Mouse (Mus musculus): ENCODE results near the gene Fastkd3.
A peak's percentile ranks its signal among the peaks of the same experiment; 100 is the strongest.
"Not testable (repeated sequence)": the region's sequence is repeated elsewhere in the genome, so short reads cannot be mapped to it uniquely, and the experiment has no call there.

The Fastkd3 gene

GRCm38 (mm10) chr13:68581747-68582516 is at the start of gene Fastkd3, which contains the start of gene Mtrr:
TSS of gene Fastkd3 (plus strand) at chr13:68582234.
TSS of gene Mtrr (minus strand) at chr13:68582149.
- peak; percentile 96 for DNase-seq (ENCODE audit: low read depth)

- not testable (repeated sequence) for DNase-seq (ENCODE audit: low read depth)
Measured at GRCm38 (mm10) chr13:68553391-68553790, 28.6 kb upstream of the Fastkd3 start.

DNA sequence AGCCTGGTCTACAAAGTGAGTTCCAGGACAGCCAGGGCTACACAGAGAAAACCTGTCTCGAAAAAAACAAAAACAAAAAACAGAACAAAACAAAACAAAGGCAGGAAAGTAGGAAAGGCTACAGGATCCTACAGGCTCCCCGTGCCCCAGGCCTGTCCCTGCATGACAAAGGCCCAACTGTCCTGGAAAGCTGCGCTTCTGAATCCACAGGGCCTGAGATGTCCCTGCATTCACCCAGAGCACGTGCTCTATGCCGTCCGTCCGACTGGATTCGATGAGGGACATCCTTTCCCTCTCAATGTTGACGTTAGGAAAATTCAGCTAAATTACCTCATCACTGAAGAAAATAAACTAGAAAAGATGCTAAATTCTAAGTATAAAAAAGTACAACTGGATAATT is 13.9 kb upstream of the Fastkd3 start:
- no peak for DNase-seq (ENCODE audit: low read depth)

GRCm38 (mm10) chr13:68568548-68568947 is 13.5 kb upstream of the Fastkd3 start:
- no peak for DNase-seq (ENCODE audit: low read depth)

DNA sequence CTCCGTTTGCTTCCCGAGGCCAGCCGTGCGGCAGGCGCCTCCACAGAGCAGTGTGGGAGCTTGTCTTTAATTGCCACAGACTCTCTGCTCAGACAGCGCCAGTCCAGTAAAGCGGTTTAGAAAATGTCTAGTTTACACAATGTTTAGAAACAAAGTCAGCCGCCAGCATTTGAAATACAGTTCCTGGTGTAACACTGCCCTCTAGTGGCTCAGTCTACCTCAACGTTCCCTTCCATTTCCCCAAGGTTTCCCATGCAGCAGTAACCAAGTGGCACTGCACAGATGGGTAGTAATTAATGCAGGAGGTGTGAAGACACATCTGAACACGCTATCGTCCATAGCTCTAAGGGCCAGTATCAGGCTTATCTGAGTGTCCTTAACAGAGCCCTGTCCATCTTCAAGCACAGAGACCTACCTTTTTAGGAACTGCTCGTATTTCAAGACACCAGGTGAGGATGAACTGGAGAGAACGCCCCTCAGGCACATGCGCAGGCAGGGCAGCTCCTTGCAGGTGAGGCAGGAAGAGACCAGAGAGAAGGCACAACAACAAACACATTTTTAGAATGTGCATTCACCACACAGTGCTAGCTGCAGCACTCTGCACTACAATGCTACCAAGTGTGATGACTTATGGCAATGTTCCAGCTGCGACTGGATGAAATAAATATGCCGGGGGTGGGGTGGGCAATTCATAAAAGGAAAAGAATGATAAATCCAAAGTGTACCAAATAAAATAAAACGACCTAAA is 12.3 kb upstream of the Fastkd3 start:
- peak; percentile 59 for DNase-seq (ENCODE audit: low read depth)

DNA sequence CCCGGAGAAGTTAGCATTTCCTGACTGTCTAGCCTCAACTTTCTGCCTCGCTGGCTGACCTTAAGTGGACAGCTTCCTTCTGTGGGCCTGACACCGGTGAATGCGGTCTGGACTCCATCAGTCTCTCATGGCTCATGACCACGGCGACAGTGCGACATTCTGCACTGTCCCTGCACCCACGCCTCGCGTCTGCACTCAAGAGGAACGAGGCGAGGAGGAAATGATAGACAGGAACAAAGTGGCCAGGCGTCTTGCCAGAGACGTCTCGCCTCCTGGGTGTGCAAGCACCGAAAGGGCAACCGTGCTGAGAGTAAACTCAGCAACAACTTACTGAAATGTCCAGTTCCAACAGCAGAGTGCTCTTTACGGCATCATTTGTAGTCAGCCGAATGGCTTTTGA is 9.8 kb upstream of the Fastkd3 start:
- DNase-seq (ENCODE audit: low read depth): no peak

DNA sequence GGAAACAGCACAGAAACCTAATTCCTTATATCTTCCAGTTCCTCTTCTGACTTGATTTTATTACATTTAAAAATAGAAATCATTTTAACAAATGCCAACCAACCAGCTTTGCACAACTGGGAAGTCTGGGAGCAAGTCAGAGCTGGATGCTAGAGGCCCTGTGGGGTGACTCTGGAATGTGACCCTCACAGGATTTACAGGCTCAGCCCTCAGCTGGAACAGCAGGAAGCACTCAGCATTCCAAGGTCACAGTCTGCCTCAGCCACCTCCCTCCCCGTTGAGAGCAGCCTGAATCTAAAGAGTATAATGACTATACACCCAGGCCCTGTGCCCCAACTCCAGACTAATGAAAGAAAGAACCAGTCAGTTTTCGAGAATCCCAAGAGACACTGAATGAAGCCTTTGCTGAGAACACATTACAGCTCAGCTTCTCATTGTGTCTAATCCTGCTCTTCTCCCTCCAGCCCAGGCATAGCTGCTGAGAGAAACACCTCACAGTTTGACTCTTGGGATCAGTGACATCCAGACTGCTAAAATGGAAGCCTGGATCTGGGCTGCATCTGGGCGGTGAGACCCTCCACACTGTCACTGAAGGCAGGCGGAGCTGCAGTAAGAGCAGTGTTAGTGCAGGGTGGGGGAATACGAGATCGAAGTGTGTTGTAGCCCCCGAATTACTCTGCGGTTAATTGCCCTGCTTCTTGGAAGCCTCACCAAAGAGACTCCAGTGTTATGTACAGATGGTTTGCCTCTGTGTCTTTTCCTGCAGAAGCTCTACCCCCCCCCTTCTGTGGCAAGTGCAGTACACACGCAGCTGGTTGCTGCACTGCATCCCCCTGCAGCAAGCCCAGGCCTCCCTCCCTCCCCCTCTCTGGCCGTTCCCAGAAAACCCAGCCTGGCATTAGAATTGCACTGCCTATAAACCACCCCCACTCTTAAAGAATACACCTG is 8.8 kb upstream of the Fastkd3 start:
- DNase-seq (ENCODE audit: low read depth): no peak

DNA sequence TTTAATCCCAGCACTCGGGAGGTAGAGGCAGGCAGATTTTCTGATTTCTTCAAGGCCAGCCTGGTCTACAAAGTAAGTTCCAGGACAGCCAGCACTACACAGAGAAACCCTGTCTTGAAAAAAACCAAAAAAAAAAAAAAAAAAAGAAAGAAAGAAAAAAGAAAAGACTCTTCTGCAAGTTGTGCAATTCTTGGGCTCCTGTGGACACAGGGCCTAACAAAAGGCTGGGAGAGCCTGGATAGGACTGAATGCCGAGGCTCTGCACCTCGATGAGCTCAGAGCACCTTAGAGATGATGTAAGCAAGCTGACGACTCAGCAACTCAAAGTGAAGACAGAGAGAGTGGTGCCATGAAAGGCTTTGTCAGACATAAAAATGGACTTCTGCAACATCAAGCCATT is 7.6 kb upstream of the Fastkd3 start:
- DNase-seq (ENCODE audit: low read depth): no peak

GRCm38 (mm10) chr13:68577945-68578344 is 4.1 kb upstream of the Fastkd3 start:
- DNase-seq (ENCODE audit: low read depth): no peak

DNA sequence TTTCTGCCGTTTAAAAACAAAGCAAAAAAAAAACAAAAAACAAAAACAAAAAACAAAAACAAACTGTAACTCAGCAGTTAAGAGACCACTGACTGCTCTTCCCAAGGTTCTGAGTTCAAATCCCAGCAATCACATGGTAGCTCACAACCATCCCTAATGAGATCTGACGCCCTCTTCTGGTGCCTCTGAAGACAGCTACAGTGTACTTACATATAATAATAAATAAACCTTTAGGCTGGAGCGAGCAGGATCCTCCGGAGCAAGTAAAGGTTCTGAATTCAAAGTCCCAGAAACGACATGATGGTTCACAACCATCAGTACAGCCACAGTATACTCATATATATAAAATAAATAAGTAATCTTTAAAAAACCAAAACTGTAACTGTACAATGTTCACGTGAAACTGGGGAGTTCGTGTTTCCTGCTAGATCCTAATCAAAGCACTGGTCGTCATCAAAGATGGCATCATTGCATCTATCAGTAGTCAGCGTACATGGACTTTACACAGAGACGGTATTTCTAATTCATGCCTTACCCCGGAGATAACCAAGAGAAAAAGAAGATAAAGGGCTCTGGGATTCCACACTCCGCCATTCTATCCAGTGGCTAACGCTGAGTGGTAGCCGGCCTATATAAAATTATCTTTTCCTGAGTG is 821 bp upstream of the Fastkd3 start:
- DNase-seq (ENCODE audit: low read depth): no peak

DNA sequence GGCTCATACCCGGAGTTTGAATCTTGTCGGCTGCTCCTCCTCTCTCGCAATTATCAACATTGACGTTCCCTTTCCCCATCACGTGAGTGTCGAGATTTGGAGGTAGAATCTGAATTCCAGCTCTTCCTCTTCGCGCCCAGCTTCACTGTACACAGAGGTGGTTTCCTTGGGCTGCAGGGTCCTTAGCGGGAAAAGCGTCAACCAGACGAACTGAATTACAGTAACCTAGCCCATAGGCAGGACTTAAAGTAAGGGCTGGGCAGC is 415 bp downstream of the Fastkd3 start:
- DNase-seq (ENCODE audit: low read depth): no peak

DNA sequence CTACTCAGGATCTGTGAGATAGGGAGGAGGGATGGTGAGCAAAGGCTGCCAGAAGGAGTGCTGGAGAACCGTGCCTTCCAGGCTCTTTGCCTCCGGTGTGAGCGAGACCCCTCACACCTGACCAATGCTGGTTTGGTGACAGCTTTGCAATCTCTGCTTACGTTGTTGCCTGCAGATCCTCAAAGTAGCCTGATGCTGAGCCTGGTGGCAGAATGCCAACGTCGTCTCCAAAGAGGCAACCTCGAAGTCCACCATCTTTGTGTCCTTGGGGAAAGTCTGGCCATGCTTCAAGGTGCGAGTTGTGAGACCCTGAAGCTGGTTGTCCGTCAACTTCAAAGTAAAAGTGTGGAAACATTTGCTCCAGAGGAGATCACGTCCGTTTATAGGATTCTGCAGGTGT is 1.9 kb downstream of the Fastkd3 start:
- DNase-seq (ENCODE audit: low read depth): no peak

- DNase-seq (ENCODE audit: low read depth): no peak
Measured at GRCm38 (mm10) chr13:68585441-68585840, 3.4 kb downstream of the Fastkd3 start.

GRCm38 (mm10) chr13:68588352-68588751 is 6.3 kb downstream of the Fastkd3 start:
- no peak for DNase-seq (ENCODE audit: low read depth)

DNA sequence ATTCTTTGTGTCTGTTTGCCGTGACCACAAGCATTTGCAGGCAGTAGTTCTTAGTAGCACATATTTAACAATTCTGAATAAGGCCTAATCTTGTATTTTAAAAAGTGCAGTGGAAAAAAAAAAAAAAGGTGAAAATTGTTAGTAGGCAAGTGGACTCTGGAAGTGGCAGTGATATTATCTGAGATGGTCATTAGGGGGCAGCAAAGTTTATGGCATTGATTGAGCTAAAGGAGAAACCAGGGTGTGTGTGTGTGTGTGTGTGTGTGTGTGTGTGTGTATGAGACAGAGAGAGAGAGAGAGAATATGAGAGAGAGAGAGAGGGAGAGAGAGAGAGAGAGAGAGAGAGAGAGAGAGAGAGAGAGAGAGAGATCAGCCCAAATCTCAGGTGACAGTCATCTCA is 11.8 kb downstream of the Fastkd3 start:
- DNase-seq (ENCODE audit: low read depth): no peak

DNA sequence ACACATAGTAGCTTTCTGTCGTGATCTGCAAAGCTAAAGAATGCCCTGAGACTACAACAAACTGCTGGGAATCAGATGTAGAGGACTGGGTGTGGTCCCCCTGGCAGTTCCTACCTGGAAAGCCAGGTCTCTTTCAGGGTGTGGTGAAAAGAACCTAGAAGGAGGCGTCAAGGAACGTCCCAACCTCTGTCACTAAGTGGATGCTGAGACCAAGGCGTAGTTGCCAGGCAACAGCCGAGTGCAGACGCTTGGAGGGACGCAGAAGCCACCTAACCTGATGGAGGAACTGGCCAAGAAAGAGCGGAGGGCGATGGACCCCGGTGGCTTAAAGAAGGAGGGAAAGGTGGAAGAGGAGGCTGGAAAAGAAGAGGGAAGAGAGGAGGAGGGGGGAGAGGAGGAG is 15.2 kb downstream of the Fastkd3 start, which contains the start of gene 1700001L19Rik:
1700001L19Rik (plus strand) TSS at position 223 of the 400 bp plus-strand sequence.
- DNase-seq (ENCODE audit: low read depth): no peak

DNA sequence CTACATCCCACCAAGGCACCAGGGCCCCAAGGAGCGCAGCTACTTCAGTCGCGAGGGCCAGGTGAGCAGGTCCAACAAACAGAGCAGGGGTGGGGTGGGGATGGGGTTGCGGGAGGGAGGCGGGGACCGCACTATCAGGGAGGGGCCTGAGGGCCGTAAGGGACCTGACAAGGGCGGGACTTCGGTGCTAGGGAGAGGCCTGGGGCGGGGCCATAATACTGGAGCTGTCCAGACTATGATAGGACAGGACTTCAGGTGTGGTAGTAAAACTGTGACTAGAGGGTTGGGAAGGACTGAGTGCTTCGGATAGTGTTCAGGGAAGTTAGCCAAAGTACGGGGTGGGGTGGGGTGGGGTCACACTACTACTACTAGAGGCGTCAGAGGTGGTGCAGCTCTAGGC is 15.6 kb downstream of the Fastkd3 start:
- no peak for DNase-seq (ENCODE audit: low read depth)

DNA sequence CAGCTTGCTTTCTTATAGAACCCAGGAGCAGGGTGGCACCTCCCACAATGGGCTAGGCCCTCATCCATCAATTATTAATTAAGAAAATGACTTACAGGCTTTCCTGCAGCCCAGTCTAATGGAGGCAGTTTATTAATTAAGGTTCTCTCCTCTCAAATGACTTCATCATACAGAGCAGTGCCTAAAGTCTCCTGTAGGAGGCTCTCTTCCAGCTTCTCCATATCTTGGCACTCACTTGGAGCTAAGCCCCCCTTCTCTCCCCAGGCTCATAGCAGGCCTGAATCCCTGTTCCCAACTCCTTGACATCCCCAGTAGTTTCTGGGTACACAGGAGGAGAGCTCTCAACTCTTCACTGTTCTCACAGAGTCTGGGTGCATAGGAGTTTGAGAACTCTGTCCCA is 16.9 kb downstream of the Fastkd3 start:
- no peak for DNase-seq (ENCODE audit: low read depth)

GRCm38 (mm10) chr13:68601184-68601583 is 19.1 kb downstream of the Fastkd3 start:
- DNase-seq (ENCODE audit: low read depth): no peak

- no peak for DNase-seq (ENCODE audit: low read depth)
Measured at GRCm38 (mm10) chr13:68603085-68603484, 21.1 kb downstream of the Fastkd3 start.

- DNase-seq (ENCODE audit: low read depth): no peak
Measured at GRCm38 (mm10) chr13:68605689-68606126, 23.7 kb downstream of the Fastkd3 start.

Data from naive thymus-derived CD4-positive, alpha-beta T cell, adult 2 months (primary cell).